Mouse (Mus musculus): ENCODE results near the gene Olfr826. TPM values are rescaled to one million over a fixed set of nuclear protein-coding genes. Genes with fewer than 3 reads are reported as not detected.

The Olfr826 gene
- polyA plus RNA-seq (2017; shearing (Covaris generic)) = under 1 TPM in 1 of 2 experiments, not detected in 1; 0.42 TPM

DNA sequence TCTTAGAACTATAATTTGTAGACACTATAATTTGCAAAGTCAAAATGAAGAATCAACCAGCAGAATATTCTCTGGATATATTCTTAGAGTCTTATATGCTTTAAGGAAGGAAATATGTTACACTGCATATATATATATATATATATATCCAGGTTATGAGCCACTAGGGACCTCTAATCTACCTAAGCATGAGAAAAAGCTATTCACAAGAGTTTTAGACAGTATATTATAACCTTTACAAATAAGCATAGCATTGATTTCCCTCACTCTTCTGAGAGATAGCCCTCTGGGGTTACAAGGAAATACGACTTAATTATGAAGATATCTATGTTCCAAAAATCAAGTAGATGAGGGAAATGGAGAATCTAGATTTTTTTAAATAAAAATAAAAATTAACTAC lies at the start of gene Olfr826:
TSS of gene Olfr826 (minus strand) at position 101 of the 400 bp plus-strand sequence.

GRCm38 (mm10) chr10:130214303-130214702 lies 30.3 kb upstream of the Olfr826 start, which contains the start of gene Olfr827:
Olfr827 (minus strand) TSS chr10:130214403.

GRCm38 (mm10) chr10:130166666-130167065 lies 17.3 kb downstream of the Olfr826 start, which contains the start of gene Olfr825:
Olfr825 (minus strand) TSS chr10:130166766.

DNA sequence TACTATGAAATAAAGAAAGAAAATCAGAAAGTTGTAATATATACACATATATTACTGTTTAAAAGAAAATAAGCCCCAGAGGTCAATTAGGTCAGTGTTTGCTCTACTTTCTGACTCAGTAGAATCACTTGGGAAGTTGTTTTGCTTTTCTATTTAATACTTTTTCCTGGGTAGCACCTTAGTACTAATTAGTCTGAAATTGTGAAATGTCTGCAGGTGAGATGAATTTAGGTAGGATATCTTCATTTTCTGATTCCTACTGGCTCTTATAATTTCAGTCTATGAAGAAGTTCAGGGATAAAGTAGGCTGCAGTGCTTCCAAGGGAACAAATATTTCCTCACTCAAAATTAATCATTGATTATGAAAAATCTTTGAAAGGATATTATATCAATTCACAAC lies 54.1 kb downstream of the Olfr826 start, which contains the start of gene Olfr824:
TSS of gene Olfr824 (minus strand) at position 101 of the 400 bp plus-strand sequence.

Other genes starting within 250 kb of the Olfr826 start
- gene Olfr818, start 235.1 kb downstream of the Olfr826 start, polyA plus RNA-seq (2017; shearing (Covaris generic)) = not detected
- not detected for gene Olfr819, start 216.9 kb downstream of the Olfr826 start, polyA plus RNA-seq (2017; shearing (Covaris generic))
- gene Olfr247, start 208.0 kb downstream of the Olfr826 start, polyA plus RNA-seq (2017; shearing (Covaris generic)) = under 1 TPM in 1 of 2 experiments, not detected in 1; 0.17 TPM
- gene Gm10310, start 199.1 kb downstream of the Olfr826 start, polyA plus RNA-seq (2017; shearing (Covaris generic)) = under 1 TPM in 1 of 2 experiments, not detected in 1; 0.23 TPM
- gene Olfr820, start 171.6 kb downstream of the Olfr826 start, polyA plus RNA-seq (2017; shearing (Covaris generic)) = not detected
- gene Olfr821, start 153.8 kb downstream of the Olfr826 start, polyA plus RNA-seq (2017; shearing (Covaris generic)) = not detected
- gene Olfr822, start 113.0 kb downstream of the Olfr826 start, polyA plus RNA-seq (2017; shearing (Covaris generic)) = under 1 TPM; 0.07 to 0.20 TPM
- not detected for gene Olfr823, start 68.8 kb downstream of the Olfr826 start, polyA plus RNA-seq (2017; shearing (Covaris generic))
- not detected for gene Olfr824, start 54.2 kb downstream of the Olfr826 start, polyA plus RNA-seq (2017; shearing (Covaris generic))
- under 1 TPM in 1 of 2 experiments, not detected in 1; 0.23 TPM for gene Olfr825, start 17.4 kb downstream of the Olfr826 start, polyA plus RNA-seq (2017; shearing (Covaris generic))
- not detected for gene Olfr827, start 30.2 kb upstream of the Olfr826 start, polyA plus RNA-seq (2017; shearing (Covaris generic))
- gene Neurod4, start 96.1 kb upstream of the Olfr826 start, polyA plus RNA-seq (2017; shearing (Covaris generic)) = not detected
- gene Tespa1, start 138.7 kb upstream of the Olfr826 start, polyA plus RNA-seq (2017; shearing (Covaris generic)) = 100 to 1,000 TPM; 125 to 232 TPM
- under 1 TPM; 0.70 to 0.75 TPM for gene Vmn2r84, start 210.1 kb upstream of the Olfr826 start, polyA plus RNA-seq (2017; shearing (Covaris generic))
- gene Vmn2r85, start 245.5 kb upstream of the Olfr826 start, polyA plus RNA-seq (2017; shearing (Covaris generic)) = under 1 TPM in 1 of 2 experiments, not detected in 1; 0.06 TPM

Data from activated CD4-positive, CD25-positive, alpha-beta regulatory T cell (primary cell).